Mouse (Mus musculus) CD8-positive naive resting alpha-beta T cell, adult 57 days (primary cell): ENCODE results near the gene Hoxd9. TPM values are rescaled to one million over a fixed set of nuclear protein-coding genes. Genes with fewer than 3 reads are reported as not detected.

ENCODE experiments used
- total RNA-seq: library from RNA; stranded (reverse); gene quantifications from one replicate; pipeline ENCODE4 v1.2.4, GENCODE M21; 2023

Hoxd9 gene
- total RNA-seq, result not detected

GRCm38 (mm10) chr2:74697567-74698121 is at the start of gene Hoxd9:
TSS of gene Hoxd9 (plus strand) at chr2:74697727.

GRCm38 (mm10) chr2:74659507-74660005 is 38.0 kb upstream of the Hoxd9 start, which contains the start of gene Evx2:
TSS of gene Evx2 (minus strand) at chr2:74659557.

GRCm38 (mm10) chr2:74667842-74668357 is 29.6 kb upstream of the Hoxd9 start, which contains the start of gene Hoxd13:
TSS of gene Hoxd13 (plus strand) at chr2:74668310.

GRCm38 (mm10) chr2:74674881-74675665 is 22.5 kb upstream of the Hoxd9 start, which contains the start of gene Hoxd12:
TSS of gene Hoxd12 (plus strand) at chr2:74675013.

GRCm38 (mm10) chr2:74678891-74679595 is 18.5 kb upstream of the Hoxd9 start, which contains the start of gene Hoxd11:
TSS of gene Hoxd11 (plus strand) at chr2:74679557.

GRCm38 (mm10) chr2:74691022-74691951 is 6.2 kb upstream of the Hoxd9 start, which contains the start of gene Hoxd10:
TSS of gene Hoxd10 (plus strand) at chr2:74691924.

GRCm38 (mm10) chr2:74704393-74704998 is 7.0 kb downstream of the Hoxd9 start, which contains the start of gene Hoxd8:
TSS of gene Hoxd8 (plus strand) at chr2:74704615.

GRCm38 (mm10) chr2:74711721-74712621 is 14.4 kb downstream of the Hoxd9 start, which contains the start of the genes Hoxd3 and Hoxd4:
TSS of gene Hoxd3 (plus strand) at chr2:74711927.
TSS of gene Hoxd4 (plus strand) at chr2:74711929.

GRCm38 (mm10) chr2:74726551-74726950 is 29.0 kb downstream of the Hoxd9 start, which contains the start of gene Gm28230:
TSS of gene Gm28230 (plus strand) at chr2:74726728.

Other genes starting within 250 kb of the Hoxd9 start
- gene Lnpk, start 118.3 kb upstream of the Hoxd9 start, total RNA-seq, result 29.9 TPM
- gene Evx2, start 38.2 kb upstream of the Hoxd9 start, total RNA-seq, result not detected
- not detected for gene Hoxd13, start 29.4 kb upstream of the Hoxd9 start, total RNA-seq
- gene Hoxd12, start 22.7 kb upstream of the Hoxd9 start, total RNA-seq, result not detected
- gene Hoxd11, start 18.2 kb upstream of the Hoxd9 start, total RNA-seq, result not detected
- gene Hoxd10, start 5.8 kb upstream of the Hoxd9 start, total RNA-seq, result not detected
- not detected for gene Hoxd8, start 6.9 kb downstream of the Hoxd9 start, total RNA-seq
- not detected for gene Hoxd3, start 14.2 kb downstream of the Hoxd9 start, total RNA-seq
- not detected for gene Hoxd4, start 14.2 kb downstream of the Hoxd9 start, total RNA-seq
- gene Gm28230, start 29.0 kb downstream of the Hoxd9 start, total RNA-seq, result not detected
- not detected for gene Hoxd1, start 65.3 kb downstream of the Hoxd9 start, total RNA-seq
- 21.4 TPM for gene Mtx2, start 128.1 kb downstream of the Hoxd9 start, total RNA-seq